Mouse (Mus musculus) olfactory bulb, adult 2 months (tissue): ENCODE measurements around the gene Repin1. TPM values are rescaled to one million over a fixed set of nuclear protein-coding genes. Genes with fewer than 3 reads are reported as not detected.

Experiments used
- H3K27ac ChIP-seq: fragments of 200-500 bp; 2 replicates; pipeline ENCODE4 v1.5.1; 2012; ENCODE audit warnings: low read depth, low read length; ENCODE audit not compliant: insufficient read depth
- H3K4me1 ChIP-seq: fragments of 200-500 bp; 2 replicates; pipeline ENCODE4 v1.6.1; 2012; ENCODE audit warnings: low read length; ENCODE audit not compliant: control insufficient read depth, insufficient read depth
- H3K4me3 ChIP-seq: fragments of 200-500 bp; 2 replicates; pipeline ENCODE4 v1.5.1; 2012; ENCODE audit warnings: mild to moderate bottlenecking, low read depth, low read length, moderate library complexity; ENCODE audit not compliant: insufficient read depth
- CTCF ChIP-seq: fragments of 200-500 bp; IDR thresholded peaks from 2 replicates; pipeline ENCODE4 v1.5.1; 2012; ENCODE audit warnings: low read depth, mild to moderate bottlenecking, low read length, moderate library complexity; ENCODE audit not compliant: insufficient read depth
- POLR2A ChIP-seq: fragments of 200-500 bp; IDR thresholded peaks from 2 replicates; pipeline ENCODE4 v1.6.1; 2012; ENCODE audit warnings: mild to moderate bottlenecking, low read depth, low read length, moderate library complexity; ENCODE audit not compliant: insufficient read depth
- WGBS: fragments of 180-500 bp; shearing (Covaris S2); methylation state at CpG from one replicate; pipeline ENCODE4 v1.1.7; 2018; 5-methylcytosine and 5-hydroxymethylcytosine counted together
- polyA plus RNA-seq: library from polyadenylated mRNA; stranded (reverse); fragments of >200 nt; gene quantifications from 2 replicates; pipeline ENCODE4 v1.2.4, GENCODE M21; 2012; ENCODE audit warnings: low replicate concordance; ENCODE audit not compliant: missing spikeins, insufficient read depth, insufficient read length

The Repin1 gene
- polyA plus RNA-seq: not detected in 2 replicates

DNA sequence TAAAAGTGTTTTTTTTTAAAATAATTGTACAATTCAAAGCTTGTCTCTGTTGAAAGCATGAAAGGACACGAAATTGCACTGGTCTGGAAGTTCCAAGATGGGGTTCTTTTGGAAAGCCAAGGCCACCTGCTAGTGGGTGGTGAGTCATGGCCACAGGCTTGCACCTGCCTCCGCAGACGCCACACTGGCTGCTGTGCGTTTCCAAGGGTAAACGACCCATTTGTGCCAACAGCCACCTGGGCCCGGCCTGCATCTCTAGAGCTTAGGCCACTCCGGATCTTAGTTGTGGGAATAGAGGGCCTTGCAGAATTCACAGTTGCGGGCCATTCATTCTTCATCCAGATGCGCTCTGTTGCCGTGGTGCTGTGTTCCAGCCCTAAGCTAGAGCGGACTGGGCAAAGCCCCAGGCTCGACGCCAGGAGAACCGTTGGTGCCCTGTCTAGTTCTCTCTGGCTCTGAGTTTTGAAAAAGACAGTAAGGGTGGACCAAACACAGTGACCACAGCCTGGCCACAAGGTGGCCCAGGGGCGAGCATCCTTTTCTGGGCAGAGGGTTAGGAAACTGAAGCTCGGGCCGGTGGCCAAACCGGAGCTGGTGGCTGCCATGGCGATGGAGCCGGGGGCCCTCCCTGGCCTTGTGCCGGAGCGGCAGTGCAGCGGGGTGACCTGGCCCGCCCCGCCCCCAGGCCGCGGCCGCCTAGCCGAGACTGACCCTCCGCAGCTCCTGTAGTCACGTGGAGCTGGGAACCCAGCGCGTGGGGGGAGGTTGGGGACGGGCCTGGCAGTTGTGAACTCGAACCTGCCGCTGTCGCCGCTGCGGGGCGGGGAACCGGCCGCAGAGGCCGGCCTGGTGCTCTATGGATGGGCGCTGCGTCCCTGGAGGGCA, at the start of gene Repin1, which contains the start of gene Gm44965:
Gene Repin1, plus strand, starts transcription at position 726 of the 885 bp plus-strand sequence.
Gene Gm44965, plus strand, starts transcription at position 784 of the 885 bp plus-strand sequence.
- peaks cover 39% of the 10 kb centered on the region for H3K4me1 ChIP-seq
- 2% methylated on average over 45 of the region's 45 CpGs for WGBS
- peak within 1 kb of the TSS; percentile 86 for H3K4me3 ChIP-seq
- peak; percentile 83 for TF ChIP-seq POLR2A
- TF ChIP-seq CTCF: 0 out of 2 replicates have a peak, but pooled peaks have one; percentile 23
- H3K27ac ChIP-seq: peak within 1 kb of the TSS; percentile 95

DNA sequence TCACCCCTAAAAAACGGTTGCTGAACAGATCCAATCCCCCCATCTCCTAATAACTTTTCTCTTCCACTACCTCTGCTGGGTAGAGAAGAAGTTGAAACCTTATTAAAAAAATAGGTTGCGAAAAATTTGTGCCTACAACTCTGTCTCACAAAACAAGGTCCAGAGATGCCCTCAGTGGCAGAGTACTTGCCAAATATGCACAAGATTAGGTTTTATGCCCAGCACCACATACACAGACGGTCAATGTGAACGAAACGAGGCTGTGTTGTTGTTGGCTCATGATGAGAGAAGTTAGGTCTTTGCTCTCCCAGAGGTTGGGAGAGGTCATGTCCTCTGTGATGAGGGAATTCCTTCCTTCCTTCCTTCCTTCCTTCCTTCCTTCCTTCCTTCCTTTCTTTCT, 48.4 kb upstream of the Repin1 start:
- Histone ChIP-seq H3K4me1 (0 out of 2 replicates have a peak, but pooled peaks cover 2% of the 10 kb centered on the region), H3K27ac (no peak overlapping the region), H3K4me3 (no peak overlapping the region)
- TF ChIP-seq CTCF: no peak
- TF ChIP-seq POLR2A: no peak
- 63% methylated on average over 5 of the region's 5 CpGs for WGBS

DNA sequence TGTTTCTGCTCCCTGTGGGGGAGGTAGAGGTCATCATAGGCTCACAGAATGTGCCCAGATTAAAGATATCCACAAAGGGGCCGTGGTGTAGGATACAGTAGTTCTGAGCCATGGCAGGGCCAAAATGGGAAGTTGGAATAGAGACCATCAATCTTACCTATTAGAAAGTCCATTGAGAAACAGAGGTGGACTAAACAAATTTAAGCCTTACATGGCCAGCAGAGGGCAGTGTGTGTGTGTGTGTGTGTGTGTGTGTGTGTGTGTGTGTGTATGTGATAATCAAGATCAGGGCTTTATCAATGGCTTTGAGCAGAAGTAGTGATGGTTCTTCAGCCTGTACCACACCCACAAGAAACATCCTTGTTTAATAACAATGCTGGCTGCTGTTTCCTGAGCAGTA, 47.4 kb upstream of the Repin1 start:
- H3K4me3 ChIP-seq: no peak overlapping the region
- no peak for TF ChIP-seq POLR2A
- no peak for TF ChIP-seq CTCF
- WGBS: 61% methylated on average over 1 of the region's 1 CpGs

DNA sequence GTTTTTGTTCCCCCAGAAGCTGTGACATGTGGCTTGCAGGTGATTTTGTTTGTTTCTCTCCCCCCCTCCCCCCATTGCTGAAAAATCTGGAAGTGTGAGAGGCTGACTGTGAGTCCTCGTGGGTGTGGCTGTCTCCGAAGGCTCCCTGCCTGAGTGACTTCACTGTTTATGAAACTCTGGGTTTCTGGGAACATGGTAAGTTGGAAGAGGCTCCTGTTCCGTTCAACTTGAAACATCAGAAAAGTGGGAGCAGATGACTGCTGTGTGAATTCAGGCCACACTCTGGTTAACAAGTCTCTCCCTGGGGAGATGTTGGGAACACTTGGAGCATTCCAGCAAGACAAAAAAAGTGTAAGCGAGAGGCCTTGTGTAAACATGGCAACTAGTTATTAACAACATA, 46.8 kb upstream of the Repin1 start:
- H3K4me1 ChIP-seq: 0 out of 2 replicates have a peak, but pooled peaks cover 2% of the 10 kb centered on the region
- H3K4me3 ChIP-seq: no peak overlapping the region
- WGBS: 43% methylated on average over 4 of the region's 4 CpGs
- no peak overlapping the region for H3K27ac ChIP-seq
- TF ChIP-seq CTCF (no peak), POLR2A (no peak)

More for the DNA sequence above, 47.4 kb upstream of the Repin1 start:
- Histone ChIP-seq H3K27ac (no peak overlapping the region), H3K4me1 (0 out of 2 replicates have a peak, but pooled peaks cover 2% of the 10 kb centered on the region)

DNA sequence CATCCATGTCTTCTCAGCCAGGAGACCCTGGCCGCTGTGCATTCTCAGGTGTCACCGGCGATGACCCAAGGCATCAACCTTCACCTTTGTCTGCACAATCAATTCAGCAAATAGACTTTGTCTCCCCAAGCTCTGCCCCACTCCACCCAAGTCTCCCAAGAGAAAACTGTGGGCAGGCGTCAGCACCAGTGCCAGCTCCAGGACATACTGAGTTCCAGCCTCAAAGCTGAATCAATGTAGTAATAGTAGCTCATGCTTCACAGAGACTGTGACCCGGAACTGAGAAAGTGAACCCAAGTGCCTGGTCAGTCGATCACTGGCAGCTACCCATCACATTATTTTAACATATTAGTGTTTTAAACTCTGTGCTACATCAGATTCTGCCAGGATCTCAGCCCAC, 45.4 kb upstream of the Repin1 start:
- TF ChIP-seq CTCF (no peak), POLR2A (no peak)
- Histone ChIP-seq H3K27ac (no peak overlapping the region), H3K4me3 (no peak overlapping the region), H3K4me1 (0 out of 2 replicates have a peak, but pooled peaks cover 2% of the 10 kb centered on the region)
- 95% methylated on average over 6 of the region's 6 CpGs for WGBS

DNA sequence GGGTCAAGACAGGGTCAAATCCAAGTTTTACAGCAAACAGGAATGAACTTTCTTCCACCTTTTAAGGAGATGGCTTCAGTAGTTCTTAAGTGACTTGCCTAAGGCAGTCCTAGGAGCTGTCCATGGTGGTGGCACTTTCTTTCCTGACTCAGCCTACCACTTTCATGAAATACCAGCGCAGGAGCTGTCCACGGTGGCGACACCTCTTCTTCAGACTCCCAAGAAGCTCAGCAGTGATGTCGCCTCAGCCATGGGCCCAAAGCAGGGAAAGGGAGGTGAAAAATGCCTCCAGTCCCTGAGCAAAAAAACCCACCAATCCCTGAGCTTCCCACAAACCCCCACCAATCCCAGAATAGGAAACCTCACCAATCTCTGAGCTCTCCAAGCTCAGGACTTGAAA, 40.8 kb upstream of the Repin1 start:
- WGBS: 76% methylated on average over 4 of the region's 4 CpGs
- H3K4me3 ChIP-seq: no peak overlapping the region
- TF ChIP-seq CTCF (no peak), POLR2A (no peak)
- H3K27ac ChIP-seq: no peak overlapping the region
- no peaks in the 10 kb centered on the region; the same call in 1 of the 2 replicates for H3K4me1 ChIP-seq

DNA sequence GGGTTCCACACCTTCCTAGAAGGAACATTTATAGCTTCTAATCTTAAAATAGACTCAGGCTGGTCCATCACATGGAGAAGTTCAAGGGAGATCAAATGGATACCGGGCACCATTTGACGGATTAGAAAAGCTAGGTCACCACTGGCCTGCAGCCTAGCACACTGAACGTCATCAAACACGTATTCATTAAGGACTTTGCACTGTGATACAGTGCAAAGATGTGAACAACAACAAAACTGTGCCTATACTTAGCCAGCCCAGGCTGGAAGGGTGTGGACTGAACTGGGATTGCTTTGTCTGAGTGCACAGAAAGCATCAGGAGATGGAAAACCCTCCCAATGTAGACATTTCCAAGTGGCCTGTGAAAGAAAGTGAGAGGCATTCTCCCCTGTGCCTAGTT, 39.9 kb upstream of the Repin1 start:
- WGBS: 49% methylated on average over 4 of the region's 4 CpGs
- no peak for TF ChIP-seq CTCF
- no peak for TF ChIP-seq POLR2A
- Histone ChIP-seq H3K4me1 (no peaks in the 10 kb centered on the region; the same call in 1 of the 2 replicates), H3K4me3 (0 out of 2 replicates have a peak overlapping the region, but pooled peaks have one; percentile 74), H3K27ac (peak overlapping the region; percentile 97)

DNA sequence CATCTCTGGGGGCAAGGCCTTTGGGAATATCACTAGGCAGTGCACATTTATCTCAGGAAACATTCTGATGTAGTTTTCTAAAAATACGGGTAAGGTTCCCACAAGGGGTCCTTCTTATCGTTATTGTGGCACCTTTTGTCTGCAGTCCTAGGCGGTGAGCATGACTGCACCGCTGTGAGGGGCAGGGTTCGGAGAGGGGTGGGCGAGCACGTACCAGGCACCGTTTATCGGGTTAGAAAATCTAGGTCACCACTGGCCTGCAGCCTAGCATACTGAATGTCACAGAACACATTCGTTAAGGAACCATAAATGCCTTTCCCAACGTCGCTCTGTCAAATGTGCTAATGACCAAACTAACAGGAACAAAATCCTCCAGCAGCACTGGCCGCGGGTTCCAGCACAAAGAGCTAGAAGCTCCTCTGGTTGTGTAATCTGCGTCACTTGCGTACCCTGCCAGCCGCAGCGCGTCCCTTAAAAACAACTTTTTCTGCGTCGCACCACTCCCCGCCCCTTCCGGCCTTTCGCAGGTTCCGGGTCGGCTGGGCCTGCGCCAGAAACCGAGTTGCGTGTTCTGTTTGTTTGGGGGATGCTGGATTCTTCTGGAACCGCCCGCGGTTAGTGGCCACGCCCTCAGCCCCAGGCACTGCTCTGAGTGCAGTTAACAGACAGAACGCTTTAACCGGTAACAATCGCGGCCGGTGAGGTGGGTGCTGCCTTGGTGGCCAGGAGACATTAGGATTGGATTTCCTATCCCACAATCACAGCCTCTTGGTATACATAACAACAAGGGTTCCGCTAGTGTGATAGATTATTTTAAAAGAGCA, 39.2 kb upstream of the Repin1 start, which contains the start of gene Lrrc61:
Gene Lrrc61, plus strand, starts transcription at position 517 of the 824 bp plus-strand sequence.
- Histone ChIP-seq H3K4me3 (peak within 1 kb of the TSS; percentile 74), H3K27ac (peak within 1 kb of the TSS; percentile 97), H3K4me1 (no peaks in the 10 kb centered on the region; the same call in 1 of the 2 replicates)
- under 1% methylated on average over 39 of the region's 39 CpGs for WGBS
- TF ChIP-seq POLR2A (peak; percentile 72), CTCF (no peak)
